13 mouse cellular contexts compared by ENCODE assay signal in genomic region chr14:58917853-58918252, GRCm38 (mm10).
DNase-seq lines count a peak whose midpoint lies in the region; ATAC-seq and TF ChIP-seq lines count a peak whose summit lies in the region.
"Had no signal": no experiment of that assay in that cellular context is flagged by ENCODE, and none has a peak within 500 bp of the region (broad histone marks: within the 10 kb centered on the region; RNA-seq: fewer than 3 reads in every experiment).

No protein-coding gene starts in this region.

- DNase-seq in gastrocnemius, adult 2 months: no peak
- DNase-seq in gastrocnemius, adult 18-20 months (ENCODE audit: low spot score): no peak
- DNase-seq in limb, embryonic 11.5 days (ENCODE audit: low spot score): peak; percentile 28
- no peak for DNase-seq in limb, embryonic 10.5 days (ENCODE audit: low spot score)
- peak; percentile 28 for DNase-seq in embryonic facial prominence, embryonic 11.5 days (ENCODE audit: low spot score)
- DNase-seq in thymus, postnatal 14 days: peak; percentile 74
- no peak for DNase-seq in left cerebral cortex, adult 8-10 months (ENCODE audit: low spot score in 2 of 2)
- DNase-seq in spleen, adult 12 weeks (ENCODE audit: low spot score): no peak
- DNase-seq: heart, postnatal 4 days had no signal

- no peak overlapping the region for H3K4me3 ChIP-seq in gastrocnemius, adult 2 months
- H3K4me3 ChIP-seq in limb, embryonic 11.5 days (ENCODE audit: low read depth, low read length): no peak overlapping the region
- H3K4me3 ChIP-seq in limb, embryonic 10.5 days: no peak overlapping the region
- no peak overlapping the region for H3K4me3 ChIP-seq in embryonic facial prominence, embryonic 11.5 days (ENCODE audit: low read depth, low read length)
- H3K4me3 ChIP-seq: embryonic facial prominence, embryonic 15.5 days; megakaryocyte, embryonic 14.5 days had no signal

- no peak overlapping the region for H3K9ac ChIP-seq in limb, embryonic 11.5 days (ENCODE audit: low read length)
- no peak overlapping the region for H3K9ac ChIP-seq in embryonic facial prominence, embryonic 11.5 days (replicated peaks; ENCODE audit: low read length)
- H3K9ac ChIP-seq: embryonic facial prominence, embryonic 15.5 days had no signal

- H3K4me2 ChIP-seq in limb, embryonic 11.5 days (ENCODE audit: low read depth, severe bottlenecking): no peak overlapping the region
- H3K4me2 ChIP-seq in embryonic facial prominence, embryonic 11.5 days (ENCODE audit: low read depth, low read length): no peak overlapping the region
- H3K4me2 ChIP-seq: embryonic facial prominence, embryonic 15.5 days; liver, embryonic 11.5 days had no signal

- no peaks in the 10 kb centered on the region for H3K4me1 ChIP-seq in limb, embryonic 11.5 days (ENCODE audit: control insufficient read depth, insufficient read depth, low read length)
- H3K4me1 ChIP-seq in limb, embryonic 10.5 days: no peaks in the 10 kb centered on the region
- no peaks in the 10 kb centered on the region for H3K4me1 ChIP-seq in embryonic facial prominence, embryonic 11.5 days (ENCODE audit: control insufficient read depth, insufficient read depth, low read length)
- H3K4me1 ChIP-seq: embryonic facial prominence, embryonic 15.5 days; megakaryocyte, embryonic 14.5 days had no signal

- ATAC-seq in limb, embryonic 11.5 days (ENCODE audit: insufficient number of reproducible peaks, low FRiP score, low TSS enrichment, low read depth): no peak
- ATAC-seq in embryonic facial prominence, embryonic 11.5 days (replicated peaks; ENCODE audit: insufficient number of reproducible peaks, low FRiP score, low TSS enrichment, low read depth): no peak
- ATAC-seq: Patski had no signal

- intact Hi-C loops in gastrocnemius, adult 2 months (cut with DNase I): no loop called here

- H3K27ac ChIP-seq in gastrocnemius, adult 2 months: no peak overlapping the region
- H3K27ac ChIP-seq in limb, embryonic 11.5 days (replicated peaks; ENCODE audit: low read depth, low read length): no peak overlapping the region
- no peak overlapping the region for H3K27ac ChIP-seq in limb, embryonic 10.5 days
- H3K27ac ChIP-seq in embryonic facial prominence, embryonic 11.5 days (replicated peaks; ENCODE audit: low read depth, low read length): no peak overlapping the region
- H3K27ac ChIP-seq: embryonic facial prominence, embryonic 15.5 days had no signal

- H3K9me3 ChIP-seq in limb, embryonic 11.5 days (ENCODE audit: control insufficient read depth, low read length): no peaks in the 10 kb centered on the region
- H3K9me3 ChIP-seq in limb, embryonic 10.5 days (replicated peaks): no peaks in the 10 kb centered on the region
- no peaks in the 10 kb centered on the region for H3K9me3 ChIP-seq in embryonic facial prominence, embryonic 11.5 days (replicated peaks; ENCODE audit: control insufficient read depth, low read length)
- H3K9me3 ChIP-seq: embryonic facial prominence, embryonic 15.5 days had no signal

- H3K36me3 ChIP-seq in limb, embryonic 11.5 days (ENCODE audit: control insufficient read depth, insufficient read depth, low read length): no peaks in the 10 kb centered on the region
- no peaks in the 10 kb centered on the region for H3K36me3 ChIP-seq in limb, embryonic 10.5 days
- H3K36me3 ChIP-seq in embryonic facial prominence, embryonic 11.5 days (replicated peaks; ENCODE audit: control insufficient read depth, insufficient read depth, low read depth, low read length): no peaks in the 10 kb centered on the region
- H3K36me3 ChIP-seq: embryonic facial prominence, embryonic 15.5 days had no signal

- WGBS in limb, embryonic 11.5 days: 43% methylated on average over 9 of the region's 9 CpGs
- 68% methylated on average over 9 of the region's 9 CpGs for WGBS in limb, embryonic 10.5 days
- 63% methylated on average over 9 of the region's 9 CpGs for WGBS in embryonic facial prominence, embryonic 11.5 days

- TF ChIP-seq CTCF in gastrocnemius, adult 2 months (IDR thresholded peaks at IDR 0.05): peak; percentile 17; the same call in 1 of the 2 replicates

- H3K27me3 ChIP-seq in limb, embryonic 11.5 days (ENCODE audit: control insufficient read depth, insufficient read depth, low read length): no peaks in the 10 kb centered on the region
- no peaks in the 10 kb centered on the region for H3K27me3 ChIP-seq in limb, embryonic 10.5 days (ENCODE audit: low read depth, poor library complexity, severe bottlenecking)
- no peaks in the 10 kb centered on the region for H3K27me3 ChIP-seq in embryonic facial prominence, embryonic 11.5 days (ENCODE audit: control insufficient read depth, insufficient read depth, low read length)
- H3K27me3 ChIP-seq: embryonic facial prominence, embryonic 15.5 days; megakaryocyte, embryonic 14.5 days; Patski had no signal

Comparison
In these comparisons a context has a peak if more than half of its experiments do, and no peak if none do; other contexts are left out.
1. DNase-seq: peak in limb, embryonic 11.5 days (single experiment), embryonic facial prominence, embryonic 11.5 days (single experiment) and thymus, postnatal 14 days (single experiment); none in gastrocnemius, adult 2 months (single experiment), gastrocnemius, adult 18-20 months (single experiment), limb, embryonic 10.5 days (single experiment), left cerebral cortex, adult 8-10 months (0 of 2) and spleen, adult 12 weeks (single experiment).